ENCODE assay signal across 9 mouse cellular contexts in the genomic region with DNA sequence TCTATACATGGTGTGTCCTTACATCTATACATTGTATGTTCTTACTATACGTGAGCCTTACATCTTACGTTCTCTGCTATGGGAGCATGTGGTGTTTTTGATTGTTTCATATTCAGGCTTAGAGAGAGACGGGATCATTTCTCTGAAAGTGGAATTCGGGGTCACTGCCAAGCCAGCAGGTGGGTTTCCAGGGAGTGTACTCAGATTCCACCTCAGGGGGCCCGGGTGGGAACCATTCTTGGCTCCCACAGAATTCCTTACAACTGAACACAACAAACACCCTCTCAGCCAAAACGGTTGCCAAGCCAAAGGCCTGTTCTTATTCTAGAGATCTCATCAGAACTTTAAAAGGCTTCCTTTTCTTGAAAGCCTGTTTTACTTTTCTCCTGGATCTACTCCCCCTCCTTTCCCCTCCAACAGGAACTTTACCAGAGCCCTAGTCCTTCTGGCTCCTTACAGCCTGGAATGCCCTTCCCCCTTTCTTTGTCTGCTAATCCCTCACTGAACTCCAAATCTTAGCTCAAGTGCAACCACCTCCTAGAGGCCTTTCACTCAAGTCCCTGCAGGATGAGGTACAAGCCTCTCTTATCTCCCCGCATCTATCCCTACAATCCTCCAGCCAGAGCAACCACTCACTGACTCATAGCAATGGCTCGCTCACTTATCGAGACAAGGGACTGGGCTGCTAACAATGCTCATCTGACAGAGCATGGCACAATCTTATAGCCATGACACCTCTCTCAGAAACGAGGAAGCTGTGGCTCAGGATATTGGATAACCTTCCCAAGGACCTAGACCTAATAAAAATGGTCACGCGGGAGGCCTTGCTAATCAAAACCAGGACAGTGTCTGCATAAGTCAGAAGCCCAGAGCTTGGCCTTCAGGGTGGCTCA. TPM values are rescaled to one million over a fixed set of nuclear protein-coding genes. Genes with fewer than 3 reads are reported as not detected.
A peak's percentile ranks its signal among the peaks of the same experiment; 100 is the strongest.
DNase-seq lines count a peak whose midpoint lies in the region; ATAC-seq lines count a peak whose summit lies in the region.
"Had no signal": no experiment of that assay in that cellular context is flagged by ENCODE, and none has a peak within 500 bp of the region (broad histone marks: within the 10 kb centered on the region; RNA-seq: fewer than 3 reads in every experiment).

No protein-coding gene starts in this region.

- no peak overlapping the region for H3K27ac ChIP-seq in midbrain, embryonic 14.5 days (replicated peaks; ENCODE audit: low read depth, low read length)
- H3K27ac ChIP-seq: neural tube, embryonic 12.5 days had no signal

- no peaks in the 10 kb centered on the region for H3K27me3 ChIP-seq in midbrain, embryonic 14.5 days (ENCODE audit: control insufficient read depth, insufficient read depth, low read length)
- H3K27me3 ChIP-seq: neural tube, embryonic 12.5 days had no signal

- H3K36me3 ChIP-seq in midbrain, embryonic 14.5 days (ENCODE audit: control insufficient read depth, insufficient read depth, low read length) = no peaks in the 10 kb centered on the region
- H3K36me3 ChIP-seq: neural tube, embryonic 12.5 days had no signal

- H3K4me2 ChIP-seq in midbrain, embryonic 14.5 days (ENCODE audit: low read length) = no peak overlapping the region
- H3K4me2 ChIP-seq: neural tube, embryonic 12.5 days had no signal

- no peak overlapping the region for H3K4me3 ChIP-seq in midbrain, embryonic 14.5 days (replicated peaks; ENCODE audit: low read depth, low read length)
- H3K4me3 ChIP-seq: neural tube, embryonic 12.5 days had no signal

- H3K9me3 ChIP-seq in midbrain, embryonic 14.5 days (ENCODE audit: control insufficient read depth, low read length) = no peaks in the 10 kb centered on the region
- H3K9me3 ChIP-seq: neural tube, embryonic 12.5 days had no signal

- 42% methylated on average over 12 of the region's 12 CpGs for whole genome bisulfite sequencing in midbrain, embryonic 14.5 days

- DNase-seq in layer of hippocampus, postnatal 10 days (ENCODE audit: low spot score in 2 of 2) = peak; percentile 10 to 34
- no peak for DNase-seq in layer of hippocampus, postnatal 25 days (ENCODE audit: extremely low spot score in 1 of 2, low spot score in 1 of 2)
- DNase-seq in brain, embryonic 18.5 days (ENCODE audit: low read depth, low spot score) = peak; percentile 6
- peak; percentile 56 for DNase-seq in forelimb bud, embryonic 11.5 days (ENCODE audit: low read depth, low spot score)
- peak; percentile 12 for DNase-seq in midbrain, embryonic 14.5 days
- no peak for DNase-seq in retina, embryonic 14.5 days (ENCODE audit: low spot score)
- DNase-seq in kidney, adult 9 months = no peak
- DNase-seq in urinary bladder, postnatal 10 days (ENCODE audit: low spot score) = no peak

- no peak for ATAC-seq in midbrain, embryonic 14.5 days (ENCODE audit: low FRiP score, low TSS enrichment)

- no peaks in the 10 kb centered on the region for H3K4me1 ChIP-seq in midbrain, embryonic 14.5 days (ENCODE audit: control insufficient read depth, insufficient read depth, low read length)
- H3K4me1 ChIP-seq: neural tube, embryonic 12.5 days had no signal

- H3K9ac ChIP-seq in midbrain, embryonic 14.5 days (replicated peaks; ENCODE audit: low read length) = no peak overlapping the region
- H3K9ac ChIP-seq: neural tube, embryonic 12.5 days had no signal

RNA-seq across cellular contexts. Expression of a gene that starts 24.1 kb away (rescaled TPM):
- total RNA-seq in layer of hippocampus, postnatal 10 days (2021) = 10 to 100 TPM; 40.2 to 49.9 TPM
- total RNA-seq in layer of hippocampus, postnatal 25 days (2021) = 10 to 100 TPM; 47.9 to 53.2 TPM
- polyA plus RNA-seq in midbrain, embryonic 14.5 days (2014; fragmentation: Nextera tagmentation; extraction: Ambion mirVana) = 73.8 and 81.1 TPM in 2 replicates

RNA-seq across cellular contexts. Expression of a gene that starts 36.1 kb away (rescaled TPM):
- 10 to 100 TPM; 14.7 to 15.8 TPM for total RNA-seq in layer of hippocampus, postnatal 10 days (2021)
- 10 to 100 TPM; 12.4 to 13.2 TPM for total RNA-seq in layer of hippocampus, postnatal 25 days (2021)
- 4.3 and 7.4 TPM in 2 replicates for polyA plus RNA-seq in midbrain, embryonic 14.5 days (2014; fragmentation: Nextera tagmentation; extraction: Ambion mirVana)

Comparison
In these comparisons a context has a peak if more than half of its experiments do, and no peak if none do; other contexts are left out.
1. DNase-seq: peak in layer of hippocampus, postnatal 10 days (2 of 2), brain, embryonic 18.5 days (single experiment), forelimb bud, embryonic 11.5 days (single experiment) and midbrain, embryonic 14.5 days (single experiment); none in layer of hippocampus, postnatal 25 days (0 of 2), retina, embryonic 14.5 days (single experiment), kidney, adult 9 months (single experiment) and urinary bladder, postnatal 10 days (single experiment).